9 mouse cellular contexts compared by ENCODE assay signal in the genomic region with DNA sequence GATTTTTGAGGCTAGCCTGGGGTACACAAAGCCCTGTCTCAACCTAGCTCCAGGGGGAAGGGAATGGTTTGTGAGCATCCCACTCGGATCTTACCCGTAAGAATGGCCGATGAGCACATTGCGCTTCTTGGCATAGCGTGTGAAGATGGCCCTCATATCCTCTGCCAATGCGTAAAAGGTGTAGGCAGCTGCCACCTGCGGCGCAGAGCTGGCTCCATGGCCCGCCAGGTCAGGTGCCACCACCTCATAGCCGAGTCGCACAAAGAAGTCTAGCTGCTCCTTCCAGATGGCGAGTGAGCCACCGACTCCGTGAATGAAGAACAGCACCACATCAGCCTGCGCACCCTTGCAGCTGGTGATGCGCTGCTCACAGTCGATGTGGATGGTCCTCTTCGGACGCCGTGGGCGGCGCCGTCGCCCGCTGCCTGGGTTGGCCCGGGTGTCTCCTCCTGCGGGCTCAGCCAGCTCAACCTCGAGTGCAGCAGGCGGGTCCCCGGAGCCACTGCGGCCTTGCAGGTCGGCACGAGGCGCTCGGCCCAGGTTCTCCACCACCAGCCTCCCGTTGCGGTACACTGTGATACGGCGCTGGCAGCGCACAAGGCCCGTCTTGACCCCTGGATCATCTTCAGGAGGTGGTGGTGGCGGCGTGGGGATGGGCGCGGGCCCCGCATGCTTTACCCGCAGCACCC. TPM values are rescaled to one million over a fixed set of nuclear protein-coding genes. Genes with fewer than 3 reads are reported as not detected.
DNase-seq lines count a peak whose midpoint lies in the region; ATAC-seq and TF ChIP-seq lines count a peak whose summit lies in the region.
"Had no signal": no experiment of that assay in that cellular context is flagged by ENCODE, and none has a peak within 500 bp of the region (broad histone marks: within the 10 kb centered on the region; RNA-seq: fewer than 3 reads in every experiment).

No protein-coding gene starts in this region.

- no peaks in the 10 kb centered on the region for H3K9me3 ChIP-seq in forebrain, embryonic 10.5 days
- H3K9me3 ChIP-seq in forebrain, embryonic 14.5 days (replicated peaks; ENCODE audit: control insufficient read depth, low read length), result no peaks in the 10 kb centered on the region
- no peaks in the 10 kb centered on the region for H3K9me3 ChIP-seq in midbrain, embryonic 10.5 days (replicated peaks)
- no peaks in the 10 kb centered on the region for H3K9me3 ChIP-seq in midbrain, postnatal 0 days (ENCODE audit: low read length)
- H3K9me3 ChIP-seq in hindbrain, embryonic 11.5 days (ENCODE audit: control insufficient read depth, low read length), result no peaks in the 10 kb centered on the region
- H3K9me3 ChIP-seq in midbrain, embryonic 16.5 days (replicated peaks; ENCODE audit: control insufficient read depth, low read length, poor library complexity, severe bottlenecking), result no peaks in the 10 kb centered on the region
- no peaks in the 10 kb centered on the region for H3K9me3 ChIP-seq in kidney, embryonic 14.5 days (ENCODE audit: control insufficient read depth, low read length)
- H3K9me3 ChIP-seq: liver, embryonic 15.5 days had no signal

- DNase-seq in forebrain, embryonic 10.5 days (ENCODE audit: extremely low spot score, low spot score), result no peak
- DNase-seq in forebrain, embryonic 14.5 days (ENCODE audit: low spot score), result no peak
- DNase-seq in midbrain, embryonic 10.5 days (ENCODE audit: low spot score), result no peak
- DNase-seq in midbrain, postnatal 0 days (ENCODE audit: low spot score), result no peak
- DNase-seq in hindbrain, embryonic 11.5 days (ENCODE audit: low spot score), result no peak
- no peak for DNase-seq in lung, adult 18-20 months

- H3K36me3 ChIP-seq in forebrain, embryonic 10.5 days (replicated peaks), result peaks cover 63% of the 10 kb centered on the region
- peaks cover 50% of the 10 kb centered on the region for H3K36me3 ChIP-seq in forebrain, embryonic 14.5 days (ENCODE audit: control insufficient read depth, insufficient read depth, low read length)
- H3K36me3 ChIP-seq in midbrain, embryonic 10.5 days, result peaks cover 60% of the 10 kb centered on the region
- H3K36me3 ChIP-seq in midbrain, postnatal 0 days (ENCODE audit: insufficient read depth, low read length), result peaks cover 35% of the 10 kb centered on the region
- H3K36me3 ChIP-seq in hindbrain, embryonic 11.5 days (ENCODE audit: control insufficient read depth, insufficient read depth, low read length), result peaks cover 8% of the 10 kb centered on the region; the same call in 1 of the 2 replicates
- H3K36me3 ChIP-seq in midbrain, embryonic 16.5 days (ENCODE audit: control insufficient read depth, insufficient read depth, low read length), result peaks cover 20% of the 10 kb centered on the region
- peaks cover 32% of the 10 kb centered on the region for H3K36me3 ChIP-seq in kidney, embryonic 14.5 days (ENCODE audit: control insufficient read depth, insufficient read depth, low read length)

- H3K4me3 ChIP-seq in forebrain, embryonic 10.5 days, result peak overlapping the region; percentile 67; the same call in 1 of the 2 replicates
- no peak overlapping the region for H3K4me3 ChIP-seq in forebrain, embryonic 14.5 days (ENCODE audit: low read depth, low read length)
- peak overlapping the region; percentile 91 for H3K4me3 ChIP-seq in midbrain, embryonic 10.5 days
- no peak overlapping the region for H3K4me3 ChIP-seq in midbrain, postnatal 0 days (ENCODE audit: low read depth, low read length)
- 0 out of 2 replicates have a peak overlapping the region, but pooled peaks have one; percentile 2 for H3K4me3 ChIP-seq in hindbrain, embryonic 11.5 days (ENCODE audit: low read depth, low read length)
- no peak overlapping the region for H3K4me3 ChIP-seq in midbrain, embryonic 16.5 days (ENCODE audit: low read depth, low read length)
- H3K4me3 ChIP-seq in kidney, embryonic 14.5 days (ENCODE audit: low read length), result no peak overlapping the region
- H3K4me3 ChIP-seq: liver, embryonic 15.5 days had no signal

- H3K4me1 ChIP-seq in forebrain, embryonic 10.5 days, result peaks cover 52% of the 10 kb centered on the region
- peaks cover 20% of the 10 kb centered on the region for H3K4me1 ChIP-seq in forebrain, embryonic 14.5 days (ENCODE audit: control insufficient read depth, insufficient read depth, low read length)
- peaks cover 59% of the 10 kb centered on the region for H3K4me1 ChIP-seq in midbrain, embryonic 10.5 days
- peaks cover 5% of the 10 kb centered on the region; the same call in 1 of the 2 replicates for H3K4me1 ChIP-seq in midbrain, postnatal 0 days (ENCODE audit: insufficient read depth, low read length)
- H3K4me1 ChIP-seq in hindbrain, embryonic 11.5 days (replicated peaks; ENCODE audit: control insufficient read depth, insufficient read depth, low read length), result peaks cover 15% of the 10 kb centered on the region
- H3K4me1 ChIP-seq in midbrain, embryonic 16.5 days (ENCODE audit: control insufficient read depth, insufficient read depth, low read length), result peaks cover 38% of the 10 kb centered on the region
- peaks cover 15% of the 10 kb centered on the region for H3K4me1 ChIP-seq in kidney, embryonic 14.5 days (ENCODE audit: control insufficient read depth, insufficient read depth, low read length)

- H3K4me2 ChIP-seq in forebrain, embryonic 14.5 days (ENCODE audit: low read length), result no peak overlapping the region
- H3K4me2 ChIP-seq in midbrain, postnatal 0 days (ENCODE audit: low read depth, low read length, poor library complexity, severe bottlenecking), result no peak overlapping the region
- no peak overlapping the region for H3K4me2 ChIP-seq in hindbrain, embryonic 11.5 days (replicated peaks; ENCODE audit: low read depth, low read length)
- no peak overlapping the region; the same call in 1 of the 2 replicates for H3K4me2 ChIP-seq in midbrain, embryonic 16.5 days (ENCODE audit: low read length)
- H3K4me2 ChIP-seq in kidney, embryonic 14.5 days (replicated peaks; ENCODE audit: low read depth, low read length), result no peak overlapping the region

- WGBS in forebrain, embryonic 10.5 days, result 80% methylated on average over 47 of the region's 47 CpGs
- WGBS in forebrain, embryonic 14.5 days, result 84% methylated on average over 47 of the region's 47 CpGs
- 79% methylated on average over 47 of the region's 47 CpGs for WGBS in midbrain, embryonic 10.5 days
- 88% methylated on average over 42 of the region's 47 CpGs for WGBS in midbrain, postnatal 0 days
- 84% methylated on average over 46 of the region's 47 CpGs for WGBS in hindbrain, embryonic 11.5 days
- 76% methylated on average over 47 of the region's 47 CpGs for WGBS in midbrain, embryonic 16.5 days
- WGBS in kidney, embryonic 14.5 days, result 84% methylated on average over 47 of the region's 47 CpGs

- no peak for TF ChIP-seq CTCF in midbrain, postnatal 0 days (IDR thresholded peaks at IDR 0.05)

- H3K27me3 ChIP-seq in forebrain, embryonic 10.5 days (ENCODE audit: poor library complexity, severe bottlenecking), result peaks cover 15% of the 10 kb centered on the region
- no peaks in the 10 kb centered on the region for H3K27me3 ChIP-seq in forebrain, embryonic 14.5 days (replicated peaks; ENCODE audit: control insufficient read depth, insufficient read depth, low read length)
- H3K27me3 ChIP-seq in midbrain, embryonic 10.5 days (ENCODE audit: low read depth, poor library complexity, severe bottlenecking), result peaks cover 27% of the 10 kb centered on the region
- H3K27me3 ChIP-seq in midbrain, postnatal 0 days (ENCODE audit: insufficient read depth, low read length), result no peaks in the 10 kb centered on the region
- H3K27me3 ChIP-seq in hindbrain, embryonic 11.5 days (ENCODE audit: control insufficient read depth, insufficient read depth, low read length), result no peaks in the 10 kb centered on the region
- no peaks in the 10 kb centered on the region for H3K27me3 ChIP-seq in midbrain, embryonic 16.5 days (ENCODE audit: control insufficient read depth, insufficient read depth, low read depth, low read length)
- no peaks in the 10 kb centered on the region for H3K27me3 ChIP-seq in kidney, embryonic 14.5 days (ENCODE audit: control insufficient read depth, insufficient read depth, low read length)

- H3K9ac ChIP-seq in forebrain, embryonic 14.5 days (ENCODE audit: low read length), result no peak overlapping the region
- H3K9ac ChIP-seq in midbrain, postnatal 0 days (replicated peaks; ENCODE audit: low read length, poor library complexity, severe bottlenecking), result no peak overlapping the region; the same call in 1 of the 2 replicates
- H3K9ac ChIP-seq in hindbrain, embryonic 11.5 days (ENCODE audit: low read depth, low read length), result peak overlapping the region; percentile 34; the same call in 1 of the 2 replicates
- peak overlapping the region; percentile 30; the same call in 1 of the 2 replicates for H3K9ac ChIP-seq in midbrain, embryonic 16.5 days (ENCODE audit: low read depth, low read length)
- no peak overlapping the region for H3K9ac ChIP-seq in kidney, embryonic 14.5 days (ENCODE audit: low read depth, low read length)
- H3K9ac ChIP-seq: liver, embryonic 15.5 days had no signal

- ATAC-seq in forebrain, embryonic 14.5 days, result no peak
- ATAC-seq in midbrain, postnatal 0 days (ENCODE audit: low FRiP score), result no peak
- ATAC-seq in hindbrain, embryonic 11.5 days (ENCODE audit: low FRiP score), result no peak
- ATAC-seq in midbrain, embryonic 16.5 days, result no peak
- no peak for ATAC-seq in kidney, embryonic 14.5 days (ENCODE audit: low FRiP score, low TSS enrichment)

- H3K27ac ChIP-seq in forebrain, embryonic 10.5 days, result no peak overlapping the region
- H3K27ac ChIP-seq in forebrain, embryonic 14.5 days (ENCODE audit: low read depth, low read length), result no peak overlapping the region
- 0 out of 2 replicates have a peak overlapping the region, but pooled peaks have one; percentile 17 for H3K27ac ChIP-seq in midbrain, embryonic 10.5 days (replicated peaks)
- H3K27ac ChIP-seq in midbrain, postnatal 0 days (ENCODE audit: low read depth, low read length), result no peak overlapping the region
- no peak overlapping the region for H3K27ac ChIP-seq in hindbrain, embryonic 11.5 days (ENCODE audit: low read depth, low read length)
- no peak overlapping the region for H3K27ac ChIP-seq in midbrain, embryonic 16.5 days (ENCODE audit: low read length)
- H3K27ac ChIP-seq in kidney, embryonic 14.5 days (ENCODE audit: low read depth, low read length), result no peak overlapping the region
- H3K27ac ChIP-seq: liver, embryonic 15.5 days had no signal

RNA-seq across cellular contexts. Expression of gene Abhd8, which starts 2.2 kb away (rescaled TPM):
- 67.6 and 68.2 TPM in 2 replicates for polyA plus RNA-seq in forebrain, embryonic 10.5 days (2016; fragmentation: Nextera tagmentation; extraction: Ambion mirVana)
- polyA plus RNA-seq in forebrain, embryonic 14.5 days (2014; fragmentation: Nextera tagmentation; extraction: Ambion mirVana), result 75.7 and 93.7 TPM in 2 replicates
- polyA plus RNA-seq in midbrain, embryonic 10.5 days (2016; fragmentation: Nextera tagmentation; extraction: Ambion mirVana), result 75.0 and 78.3 TPM in 2 replicates
- 289 and 323 TPM in 2 replicates for total RNA-seq in midbrain, postnatal 0 days (2014; rRNA removed)
- 205 and 213 TPM in 2 replicates for polyA plus RNA-seq in midbrain, postnatal 0 days (2015; fragmentation: Nextera tagmentation; extraction: Ambion mirVana)
- polyA plus RNA-seq in hindbrain, embryonic 11.5 days (2014; fragmentation: Nextera tagmentation; extraction: Ambion mirVana), result 38.5 and 40.0 TPM in 2 replicates
- polyA plus RNA-seq in midbrain, embryonic 16.5 days (2015; fragmentation: Nextera tagmentation; extraction: Ambion mirVana), result 176 TPM in 2 replicates
- polyA plus RNA-seq in kidney, embryonic 14.5 days (2014; fragmentation: Nextera tagmentation; extraction: Ambion mirVana), result 26.5 and 32.5 TPM in 2 replicates

RNA-seq across cellular contexts. Expression of gene Mrpl34, which starts 3.5 kb away (rescaled TPM):
- 218 and 226 TPM in 2 replicates for polyA plus RNA-seq in forebrain, embryonic 10.5 days (2016; fragmentation: Nextera tagmentation; extraction: Ambion mirVana)
- polyA plus RNA-seq in forebrain, embryonic 14.5 days (2014; fragmentation: Nextera tagmentation; extraction: Ambion mirVana), result 185 and 214 TPM in 2 replicates
- 230 and 238 TPM in 2 replicates for polyA plus RNA-seq in midbrain, embryonic 10.5 days (2016; fragmentation: Nextera tagmentation; extraction: Ambion mirVana)
- 105 and 119 TPM in 2 replicates for total RNA-seq in midbrain, postnatal 0 days (2014; rRNA removed)
- 163 and 165 TPM in 2 replicates for polyA plus RNA-seq in midbrain, postnatal 0 days (2015; fragmentation: Nextera tagmentation; extraction: Ambion mirVana)
- 231 and 239 TPM in 2 replicates for polyA plus RNA-seq in hindbrain, embryonic 11.5 days (2014; fragmentation: Nextera tagmentation; extraction: Ambion mirVana)
- polyA plus RNA-seq in midbrain, embryonic 16.5 days (2015; fragmentation: Nextera tagmentation; extraction: Ambion mirVana), result 182 and 191 TPM in 2 replicates
- 178 and 192 TPM in 2 replicates for polyA plus RNA-seq in kidney, embryonic 14.5 days (2014; fragmentation: Nextera tagmentation; extraction: Ambion mirVana)

RNA-seq across cellular contexts. Expression of gene Dda1, which starts 7.7 kb away (rescaled TPM):
- polyA plus RNA-seq in forebrain, embryonic 10.5 days (2016; fragmentation: Nextera tagmentation; extraction: Ambion mirVana), result 116 and 122 TPM in 2 replicates
- 207 and 225 TPM in 2 replicates for polyA plus RNA-seq in forebrain, embryonic 14.5 days (2014; fragmentation: Nextera tagmentation; extraction: Ambion mirVana)
- 131 and 141 TPM in 2 replicates for polyA plus RNA-seq in midbrain, embryonic 10.5 days (2016; fragmentation: Nextera tagmentation; extraction: Ambion mirVana)
- total RNA-seq in midbrain, postnatal 0 days (2014; rRNA removed), result 187 and 211 TPM in 2 replicates
- polyA plus RNA-seq in midbrain, postnatal 0 days (2015; fragmentation: Nextera tagmentation; extraction: Ambion mirVana), result 267 and 269 TPM in 2 replicates
- 143 and 155 TPM in 2 replicates for polyA plus RNA-seq in hindbrain, embryonic 11.5 days (2014; fragmentation: Nextera tagmentation; extraction: Ambion mirVana)
- polyA plus RNA-seq in midbrain, embryonic 16.5 days (2015; fragmentation: Nextera tagmentation; extraction: Ambion mirVana), result 224 and 231 TPM in 2 replicates
- 106 and 113 TPM in 2 replicates for polyA plus RNA-seq in kidney, embryonic 14.5 days (2014; fragmentation: Nextera tagmentation; extraction: Ambion mirVana)

RNA-seq across cellular contexts. Expression of gene Ano8, which starts 24.5 kb away (rescaled TPM):
- polyA plus RNA-seq in forebrain, embryonic 10.5 days (2016; fragmentation: Nextera tagmentation; extraction: Ambion mirVana), result 1.8 TPM in 2 replicates
- polyA plus RNA-seq in forebrain, embryonic 14.5 days (2014; fragmentation: Nextera tagmentation; extraction: Ambion mirVana), result 5.4 and 6.3 TPM in 2 replicates
- 3.0 and 3.4 TPM in 2 replicates for polyA plus RNA-seq in midbrain, embryonic 10.5 days (2016; fragmentation: Nextera tagmentation; extraction: Ambion mirVana)
- 81.6 and 82.2 TPM in 2 replicates for total RNA-seq in midbrain, postnatal 0 days (2014; rRNA removed)
- polyA plus RNA-seq in midbrain, postnatal 0 days (2015; fragmentation: Nextera tagmentation; extraction: Ambion mirVana), result 5.4 and 5.6 TPM in 2 replicates
- 5.1 and 5.8 TPM in 2 replicates for polyA plus RNA-seq in hindbrain, embryonic 11.5 days (2014; fragmentation: Nextera tagmentation; extraction: Ambion mirVana)
- polyA plus RNA-seq in midbrain, embryonic 16.5 days (2015; fragmentation: Nextera tagmentation; extraction: Ambion mirVana), result 4.0 and 5.9 TPM in 2 replicates
- polyA plus RNA-seq in kidney, embryonic 14.5 days (2014; fragmentation: Nextera tagmentation; extraction: Ambion mirVana), result 2.9 and 3.4 TPM in 2 replicates

RNA-seq across cellular contexts. Expression of gene Gtpbp3, which starts 26.6 kb away (rescaled TPM):
- polyA plus RNA-seq in forebrain, embryonic 10.5 days (2016; fragmentation: Nextera tagmentation; extraction: Ambion mirVana), result 21.3 and 22.3 TPM in 2 replicates
- 2.2 and 3.8 TPM in 2 replicates for polyA plus RNA-seq in forebrain, embryonic 14.5 days (2014; fragmentation: Nextera tagmentation; extraction: Ambion mirVana)
- 20.0 and 21.8 TPM in 2 replicates for polyA plus RNA-seq in midbrain, embryonic 10.5 days (2016; fragmentation: Nextera tagmentation; extraction: Ambion mirVana)
- total RNA-seq in midbrain, postnatal 0 days (2014; rRNA removed), result 28.0 and 31.5 TPM in 2 replicates
- polyA plus RNA-seq in midbrain, postnatal 0 days (2015; fragmentation: Nextera tagmentation; extraction: Ambion mirVana), result 11.4 and 11.5 TPM in 2 replicates
- polyA plus RNA-seq in hindbrain, embryonic 11.5 days (2014; fragmentation: Nextera tagmentation; extraction: Ambion mirVana), result 3.7 and 3.8 TPM in 2 replicates
- polyA plus RNA-seq in midbrain, embryonic 16.5 days (2015; fragmentation: Nextera tagmentation; extraction: Ambion mirVana), result 11.8 and 12.5 TPM in 2 replicates
- polyA plus RNA-seq in kidney, embryonic 14.5 days (2014; fragmentation: Nextera tagmentation; extraction: Ambion mirVana), result 6.6 and 8.4 TPM in 2 replicates

Comparison
In these comparisons a context has a peak if more than half of its experiments do, and no peak if none do; other contexts are left out.
1. H3K4me3 ChIP-seq: peak in forebrain, embryonic 10.5 days (single experiment), midbrain, embryonic 10.5 days (single experiment) and hindbrain, embryonic 11.5 days (single experiment); none in forebrain, embryonic 14.5 days (single experiment), midbrain, postnatal 0 days (single experiment), midbrain, embryonic 16.5 days (single experiment) and kidney, embryonic 14.5 days (single experiment).
2. H3K9ac ChIP-seq: peak in hindbrain, embryonic 11.5 days (single experiment) and midbrain, embryonic 16.5 days (single experiment); none in forebrain, embryonic 14.5 days (single experiment), midbrain, postnatal 0 days (single experiment) and kidney, embryonic 14.5 days (single experiment).